Mouse (Mus musculus): ENCODE measurements around the gene Psmd5. TPM values are rescaled to one million over a fixed set of nuclear protein-coding genes. Genes with fewer than 3 reads are reported as not detected.

Gene Psmd5
- polyA plus RNA-seq, 1 experiment: 1.2 TPM

DNA sequence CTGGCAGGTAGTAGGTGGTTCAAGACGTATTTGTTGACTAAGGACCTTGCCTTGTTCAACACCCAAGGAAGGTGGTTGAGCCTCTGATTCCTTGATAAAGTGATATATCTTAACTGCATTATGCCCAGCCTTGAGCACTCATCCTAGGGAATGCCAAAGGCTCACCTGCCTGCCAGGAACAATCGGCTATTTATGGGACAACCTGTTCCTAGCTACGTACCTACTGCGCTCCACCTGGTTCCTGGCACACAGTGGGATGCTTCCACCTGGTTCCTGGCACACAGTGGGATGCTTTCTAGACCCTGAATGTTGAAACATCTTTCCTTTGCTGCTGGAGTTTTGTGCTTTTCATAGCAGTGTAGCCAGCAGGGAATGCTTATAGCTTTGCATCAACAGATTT, 35.0 kb upstream of the Psmd5 start:
- Histone ChIP-seq H3K27me3 (ENCODE audit: control insufficient read depth) (peaks cover 21% of the 10 kb centered on the region), H3K36me3 (ENCODE audit: control insufficient read depth) (peaks cover 60% of the 10 kb centered on the region), H3K4me1 (ENCODE audit: control insufficient read depth) (peaks cover 55% of the 10 kb centered on the region), H3K4me3 (replicated peaks) (no peak overlapping the region), H3K9me3 (ENCODE audit: control insufficient read depth, low read length) (no peaks in the 10 kb centered on the region)
- TF ChIP-seq TAL1 (IDR thresholded peaks at IDR 0.05; ENCODE audit: low read length): no peak
- TF ChIP-seq GATA1 (IDR thresholded peaks at IDR 0.05; ENCODE audit: low read length): no peak

DNA sequence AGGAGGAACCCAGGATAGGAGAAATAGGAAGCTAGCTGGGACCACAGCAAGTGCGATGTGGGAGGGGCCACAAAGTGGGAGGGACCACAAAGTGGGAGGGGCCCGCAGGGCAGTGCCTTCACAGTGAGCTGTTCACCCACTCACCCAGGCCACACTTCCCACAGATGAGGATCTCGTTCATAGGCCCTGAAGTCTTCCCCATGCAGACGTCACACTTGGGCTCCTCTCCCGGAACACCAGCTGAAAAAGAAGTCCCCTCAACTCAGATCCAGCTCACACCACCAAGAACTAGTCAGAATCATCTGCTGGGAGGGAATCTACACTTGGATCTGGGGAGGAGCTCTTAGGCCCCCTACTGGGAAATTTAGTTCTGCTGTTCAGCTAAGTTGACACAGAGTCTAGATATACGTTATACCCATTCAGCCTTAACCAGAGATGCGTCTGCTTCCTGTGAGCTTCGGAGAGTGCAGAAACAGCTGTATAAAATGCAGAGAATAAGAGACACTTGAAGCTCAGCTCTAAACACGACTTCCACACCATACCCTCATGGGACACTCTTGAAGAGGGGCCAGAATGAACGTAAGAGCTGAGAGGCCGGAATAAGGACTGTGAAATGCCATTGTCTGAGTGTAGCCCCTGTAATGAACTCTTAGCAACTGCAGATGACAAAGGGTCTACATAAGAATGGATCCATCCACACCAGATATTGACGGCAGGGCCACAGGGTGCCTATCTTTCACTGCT, 32.3 kb upstream of the Psmd5 start:
- no peak for TF ChIP-seq GATA1 (IDR thresholded peaks at IDR 0.05; ENCODE audit: low read length)
- no peak for TF ChIP-seq TAL1 (IDR thresholded peaks at IDR 0.05; ENCODE audit: low read length)
- Histone ChIP-seq H3K36me3 (ENCODE audit: control insufficient read depth) (peaks cover 77% of the 10 kb centered on the region), H3K4me3 (replicated peaks) (no peak overlapping the region), H3K9me3 (ENCODE audit: control insufficient read depth, low read length) (no peaks in the 10 kb centered on the region; the same call in 1 of the 2 replicates), H3K27me3 (ENCODE audit: control insufficient read depth) (no peaks in the 10 kb centered on the region), H3K4me1 (ENCODE audit: control insufficient read depth) (peaks cover 50% of the 10 kb centered on the region)

DNA sequence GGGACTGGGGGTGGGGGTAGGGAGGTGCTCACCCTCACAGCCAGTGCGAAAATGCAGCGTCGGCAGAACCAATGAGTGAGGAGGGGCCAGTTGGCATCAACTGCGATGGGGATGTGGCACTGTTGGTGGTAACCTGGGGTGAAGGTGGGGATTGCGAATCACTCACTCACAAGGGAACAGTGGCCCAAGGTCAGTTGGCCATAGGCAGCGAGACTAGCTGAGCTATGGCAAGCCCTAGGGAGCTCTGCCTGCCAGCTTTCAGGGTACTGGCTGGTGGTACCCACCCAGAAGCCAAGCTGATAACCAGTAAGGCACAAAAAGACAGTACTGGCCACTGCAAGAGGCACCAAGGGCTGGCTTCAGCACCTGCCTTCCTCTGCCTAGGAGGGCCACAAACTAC, 31.7 kb upstream of the Psmd5 start:
- no peak overlapping the region for H3K4me3 ChIP-seq (replicated peaks)
- peaks cover 48% of the 10 kb centered on the region for H3K4me1 ChIP-seq (ENCODE audit: control insufficient read depth)
- peaks cover 3% of the 10 kb centered on the region; the same call in 1 of the 2 replicates for H3K9me3 ChIP-seq (ENCODE audit: control insufficient read depth, low read length)
- TF ChIP-seq TAL1 (IDR thresholded peaks at IDR 0.05; ENCODE audit: low read length): no peak
- no peak for TF ChIP-seq GATA1 (IDR thresholded peaks at IDR 0.05; ENCODE audit: low read length)
- no peaks in the 10 kb centered on the region for H3K27me3 ChIP-seq (ENCODE audit: control insufficient read depth)
- H3K36me3 ChIP-seq (ENCODE audit: control insufficient read depth): peaks cover 75% of the 10 kb centered on the region

DNA sequence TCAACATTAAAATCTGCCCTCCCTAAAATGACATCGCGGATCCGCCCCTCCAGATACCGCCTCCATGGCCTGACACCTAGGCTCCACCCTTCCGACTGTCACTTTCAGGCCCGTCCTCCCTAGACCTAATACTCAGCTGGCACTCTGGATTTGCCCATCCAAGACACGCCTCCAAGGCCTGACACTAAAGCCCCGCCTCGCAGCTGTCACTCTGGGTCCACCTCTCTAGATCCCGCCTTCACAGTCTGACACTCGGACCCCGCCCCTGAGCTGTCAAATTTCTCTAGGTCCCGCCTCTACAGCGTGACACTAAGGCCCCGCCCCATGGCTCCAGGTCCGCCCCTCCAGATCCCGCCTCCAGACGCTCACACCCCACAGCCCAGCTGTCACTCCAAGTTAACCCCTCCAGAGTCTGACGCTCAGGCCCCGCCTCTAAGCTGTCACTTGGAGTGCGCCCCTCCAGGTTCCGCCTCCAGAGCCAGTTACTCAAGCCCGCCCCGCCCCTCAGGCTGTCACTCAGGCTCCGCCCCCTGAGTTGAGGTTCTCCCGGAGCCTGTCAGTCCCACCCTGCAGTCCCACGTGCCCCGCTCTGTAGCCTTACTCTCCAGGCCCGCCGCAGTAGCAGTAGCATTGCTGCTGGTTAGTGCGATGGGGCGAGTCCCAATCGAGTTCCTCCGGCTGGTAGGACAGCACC, 30.2 kb upstream of the Psmd5 start:
- no peak for TF ChIP-seq GATA1 (IDR thresholded peaks at IDR 0.05; ENCODE audit: low read length)
- TF ChIP-seq TAL1 (IDR thresholded peaks at IDR 0.05; ENCODE audit: low read length): no peak
- Histone ChIP-seq H3K27me3 (ENCODE audit: control insufficient read depth) (no peaks in the 10 kb centered on the region), H3K9me3 (ENCODE audit: control insufficient read depth, low read length) (peaks cover 3% of the 10 kb centered on the region; the same call in 1 of the 2 replicates), H3K4me1 (ENCODE audit: control insufficient read depth) (peaks cover 46% of the 10 kb centered on the region), H3K4me3 (replicated peaks) (peak overlapping the region; percentile 65), H3K36me3 (ENCODE audit: control insufficient read depth) (peaks cover 75% of the 10 kb centered on the region)

DNA sequence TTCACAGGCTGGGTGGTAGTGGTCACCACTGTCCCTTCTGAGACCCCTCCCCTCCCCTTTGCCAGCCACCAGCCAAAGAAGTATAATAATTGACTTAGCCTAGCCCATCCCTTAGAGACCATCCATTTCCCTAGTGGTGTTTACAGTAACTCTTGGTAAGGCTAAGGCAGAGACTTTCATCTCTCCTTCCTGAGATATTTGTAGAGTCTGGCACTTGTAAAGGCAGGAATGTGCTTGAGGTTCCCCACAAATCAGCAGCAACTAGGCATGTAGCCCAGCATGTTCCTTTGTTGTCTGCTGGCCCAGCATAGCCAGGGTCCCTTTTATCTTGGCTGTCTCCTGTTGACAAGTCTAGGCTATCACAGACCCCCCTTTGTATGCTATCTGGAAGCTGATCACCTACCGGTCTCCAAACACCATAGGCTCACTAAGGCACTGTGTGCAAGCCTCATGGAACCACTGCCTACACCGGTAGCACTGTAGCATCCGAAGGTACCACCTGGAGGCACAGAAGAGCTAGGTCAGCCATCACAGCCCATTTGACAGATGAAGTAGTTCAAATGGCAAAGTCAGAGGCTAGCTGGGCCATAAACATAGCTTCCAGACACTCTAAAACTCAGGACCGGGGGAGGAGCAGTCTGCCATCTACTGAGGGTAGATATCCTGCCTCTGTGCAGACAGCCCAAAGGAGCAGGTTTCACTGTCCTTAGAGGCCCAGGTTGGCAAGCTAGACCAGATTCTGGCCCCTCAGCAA, 29.1 kb upstream of the Psmd5 start:
- Histone ChIP-seq H3K4me3 (replicated peaks) (peak overlapping the region; percentile 65), H3K27me3 (ENCODE audit: control insufficient read depth) (no peaks in the 10 kb centered on the region), H3K9me3 (ENCODE audit: control insufficient read depth, low read length) (peaks cover 3% of the 10 kb centered on the region; the same call in 1 of the 2 replicates), H3K36me3 (ENCODE audit: control insufficient read depth) (peaks cover 75% of the 10 kb centered on the region), H3K4me1 (ENCODE audit: control insufficient read depth) (peaks cover 46% of the 10 kb centered on the region)
- no peak for TF ChIP-seq GATA1 (IDR thresholded peaks at IDR 0.05; ENCODE audit: low read length)
- TF ChIP-seq TAL1 (IDR thresholded peaks at IDR 0.05; ENCODE audit: low read length): no peak

DNA sequence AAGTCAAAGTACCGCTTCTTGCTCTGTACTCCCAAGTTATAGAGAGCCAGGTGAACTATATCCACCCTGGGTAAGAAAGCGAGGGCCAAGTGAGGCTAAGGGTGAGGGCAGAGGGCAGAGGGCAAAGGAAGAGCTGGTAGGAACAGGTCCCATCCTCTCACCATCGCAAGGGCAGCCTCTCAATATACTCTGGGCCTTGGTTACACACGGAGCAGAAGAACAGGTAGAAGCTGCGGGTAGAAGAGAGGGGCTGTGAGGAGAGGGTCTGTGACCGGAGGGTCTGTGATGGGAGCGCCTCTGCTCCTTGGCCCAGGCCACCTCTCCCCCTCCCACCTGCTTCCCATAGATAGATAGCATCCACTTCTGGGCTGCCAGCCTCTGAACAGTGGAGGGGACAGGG, 28.4 kb upstream of the Psmd5 start:
- peaks cover 50% of the 10 kb centered on the region for H3K4me1 ChIP-seq (ENCODE audit: control insufficient read depth)
- TF ChIP-seq GATA1 (IDR thresholded peaks at IDR 0.05; ENCODE audit: low read length): no peak
- no peak for TF ChIP-seq TAL1 (IDR thresholded peaks at IDR 0.05; ENCODE audit: low read length)
- H3K9me3 ChIP-seq (ENCODE audit: control insufficient read depth, low read length): peaks cover 3% of the 10 kb centered on the region; the same call in 1 of the 2 replicates
- no peak overlapping the region for H3K4me3 ChIP-seq (replicated peaks)
- no peaks in the 10 kb centered on the region for H3K27me3 ChIP-seq (ENCODE audit: control insufficient read depth)
- peaks cover 78% of the 10 kb centered on the region for H3K36me3 ChIP-seq (ENCODE audit: control insufficient read depth)

DNA sequence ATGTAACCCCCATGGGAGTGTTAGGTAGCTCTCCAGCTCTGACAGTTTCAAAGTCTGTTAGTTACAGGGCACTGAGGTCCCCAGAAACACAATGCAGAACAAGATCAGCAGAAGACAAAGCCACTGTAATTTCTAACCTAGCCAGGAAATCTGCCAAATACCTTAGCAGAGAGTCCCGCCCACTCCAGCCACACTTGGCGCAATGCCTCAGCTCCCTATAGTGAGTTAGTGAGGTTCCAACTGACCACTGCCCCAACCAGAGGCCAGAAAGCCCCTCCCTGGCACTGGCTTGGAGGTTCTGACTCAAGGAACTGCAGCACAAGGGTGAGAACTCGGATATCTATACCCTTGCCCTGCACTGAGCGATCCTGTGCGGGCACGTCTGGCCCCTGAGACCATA, 28.0 kb upstream of the Psmd5 start:
- H3K4me1 ChIP-seq (ENCODE audit: control insufficient read depth): peaks cover 53% of the 10 kb centered on the region
- no peaks in the 10 kb centered on the region for H3K27me3 ChIP-seq (ENCODE audit: control insufficient read depth)
- no peak overlapping the region for H3K4me3 ChIP-seq (replicated peaks)
- H3K9me3 ChIP-seq (ENCODE audit: control insufficient read depth, low read length): peaks cover 3% of the 10 kb centered on the region; the same call in 1 of the 2 replicates
- H3K36me3 ChIP-seq (ENCODE audit: control insufficient read depth): peaks cover 78% of the 10 kb centered on the region
- no peak for TF ChIP-seq GATA1 (IDR thresholded peaks at IDR 0.05; ENCODE audit: low read length)
- TF ChIP-seq TAL1 (IDR thresholded peaks at IDR 0.05; ENCODE audit: low read length): no peak

DNA sequence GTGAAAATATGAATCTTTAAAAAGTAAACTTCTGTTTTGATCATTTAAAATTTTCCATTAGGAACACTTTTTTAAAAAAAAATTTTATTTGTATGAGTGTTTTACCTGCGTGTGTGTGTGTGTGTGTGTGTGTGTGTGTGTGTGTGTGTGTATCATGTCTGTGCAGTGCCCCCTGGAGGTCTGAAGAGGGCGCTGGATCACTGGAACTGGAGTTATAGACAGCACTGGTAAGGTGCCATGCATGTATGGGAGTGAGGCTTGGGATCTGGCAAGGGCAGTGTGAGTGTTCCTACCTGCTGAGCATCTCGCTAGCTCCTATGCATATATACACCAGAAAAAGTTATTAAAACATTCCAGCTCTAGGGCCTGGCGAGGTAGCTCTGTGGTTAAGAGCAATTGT, 27.0 kb upstream of the Psmd5 start:
- H3K27me3 ChIP-seq (ENCODE audit: control insufficient read depth): no peaks in the 10 kb centered on the region
- H3K4me1 ChIP-seq (ENCODE audit: control insufficient read depth): peaks cover 55% of the 10 kb centered on the region
- H3K36me3 ChIP-seq (ENCODE audit: control insufficient read depth): peaks cover 79% of the 10 kb centered on the region
- TF ChIP-seq TAL1 (IDR thresholded peaks at IDR 0.05; ENCODE audit: low read length): no peak
- TF ChIP-seq GATA1 (IDR thresholded peaks at IDR 0.05; ENCODE audit: low read length): no peak
- no peak overlapping the region for H3K4me3 ChIP-seq (replicated peaks)
- H3K9me3 ChIP-seq (ENCODE audit: control insufficient read depth, low read length): peaks cover 3% of the 10 kb centered on the region; the same call in 1 of the 2 replicates

DNA sequence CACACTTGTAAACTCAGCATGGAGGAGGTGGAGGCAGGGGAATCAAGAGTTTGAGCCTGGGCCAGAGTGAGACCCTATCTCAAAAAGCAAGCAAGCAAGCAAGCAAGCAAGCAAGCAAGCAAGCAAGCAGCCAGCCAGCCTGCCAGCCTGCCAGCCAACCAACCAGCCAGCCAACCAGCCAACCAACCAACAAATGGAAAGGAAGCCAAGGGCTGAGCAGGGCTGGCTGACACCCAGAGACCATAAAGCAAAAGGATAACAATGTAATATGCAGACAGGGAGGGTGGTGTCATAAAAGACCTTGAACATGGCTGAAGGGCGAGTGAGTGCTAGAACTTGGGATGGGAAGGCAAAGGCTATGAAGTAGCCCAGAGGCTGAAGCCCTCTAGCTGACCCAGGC, 25.6 kb upstream of the Psmd5 start:
- Histone ChIP-seq H3K4me1 (ENCODE audit: control insufficient read depth) (peaks cover 42% of the 10 kb centered on the region), H3K36me3 (ENCODE audit: control insufficient read depth) (peaks cover 87% of the 10 kb centered on the region), H3K27me3 (ENCODE audit: control insufficient read depth) (no peaks in the 10 kb centered on the region), H3K9me3 (ENCODE audit: control insufficient read depth, low read length) (peaks cover 3% of the 10 kb centered on the region; the same call in 1 of the 2 replicates), H3K4me3 (replicated peaks) (no peak overlapping the region)
- no peak for TF ChIP-seq TAL1 (IDR thresholded peaks at IDR 0.05; ENCODE audit: low read length)
- TF ChIP-seq GATA1 (IDR thresholded peaks at IDR 0.05; ENCODE audit: low read length): no peak

All from erythroblast, embryonic 14.5 days (primary cell).